Mouse (Mus musculus) lung, postnatal 36 days (tissue): ENCODE data around the gene Pigq.
A peak's percentile ranks its signal among the peaks of the same experiment; 100 is the strongest.

Experiments used
- DNase-seq: peaks from one replicate; pipeline ENCODE4 v3.0.0; 2022; ENCODE audit warnings: mixed read lengths

Gene Pigq

GRCm38 (mm10) chr17:25944366-25945163, at the start of gene Pigq, which contains the start of gene Nhlrc4:
Gene Pigq, minus strand, starts transcription at chr17:25944936.
Gene Nhlrc4, minus strand, starts transcription at chr17:25944961.
- no peak for DNase-seq

GRCm38 (mm10) chr17:25993489-25993888, 48.8 kb upstream of the Pigq start:
- DNase-seq = no peak

- DNase-seq = no peak
These were observed 47.5 kb upstream of the Pigq start for GRCm38 (mm10) chr17:25992274-25992673.

- DNase-seq = peak; percentile 37
These were observed 45.6 kb upstream of the Pigq start for GRCm38 (mm10) chr17:25990331-25990730.

GRCm38 (mm10) chr17:25985306-25986294, 40.9 kb upstream of the Pigq start, which contains the start of gene Capn15:
Gene Capn15, minus strand, starts transcription at chr17:25985796.
- peak; percentile 96 for DNase-seq

GRCm38 (mm10) chr17:25984556-25985305, 40.0 kb upstream of the Pigq start:
- no peak for DNase-seq

- DNase-seq = no peak
These were observed 39.3 kb upstream of the Pigq start for GRCm38 (mm10) chr17:25984066-25984465.

- DNase-seq = peak; percentile 54
These were observed 38.2 kb upstream of the Pigq start for GRCm38 (mm10) chr17:25982913-25983312.

GRCm38 (mm10) chr17:25980854-25981253, 36.1 kb upstream of the Pigq start:
- peak; percentile 14 for DNase-seq

GRCm38 (mm10) chr17:25979829-25980738, 35.3 kb upstream of the Pigq start:
- no peak for DNase-seq

- peak; percentile 25 for DNase-seq
These were observed 26.4 kb upstream of the Pigq start for GRCm38 (mm10) chr17:25970954-25971707.

- DNase-seq = no peak
These were observed 25.7 kb upstream of the Pigq start for GRCm38 (mm10) chr17:25970448-25970847.

GRCm38 (mm10) chr17:25968176-25968575, 23.4 kb upstream of the Pigq start:
- DNase-seq = peak; percentile 66

GRCm38 (mm10) chr17:25967652-25968051, 22.9 kb upstream of the Pigq start:
- no peak for DNase-seq

- DNase-seq = no peak
These were observed 19.5 kb upstream of the Pigq start for GRCm38 (mm10) chr17:25964271-25964670.

GRCm38 (mm10) chr17:25962413-25962905, 17.7 kb upstream of the Pigq start:
- no peak for DNase-seq

GRCm38 (mm10) chr17:25961566-25961965, 16.8 kb upstream of the Pigq start:
- no peak for DNase-seq

- no peak for DNase-seq
These were observed 15.1 kb upstream of the Pigq start for GRCm38 (mm10) chr17:25959630-25960467.

- DNase-seq = no peak
These were observed 14.2 kb upstream of the Pigq start for GRCm38 (mm10) chr17:25958771-25959494.
